Mouse (Mus musculus) embryo, embryonic 9.5 days (tissue): ENCODE measurements around the gene Slco1a1.
"Not testable (repeated sequence)": the region's sequence is repeated elsewhere in the genome, so short reads cannot be mapped to it uniquely, and the experiment has no call there.

ENCODE experiments used
- DNase-seq: peaks from one replicate; pipeline ENCODE4 v3.0.0-alpha.2; 2017; ENCODE audit errors: extremely low spot score

Slco1a1 gene

DNA sequence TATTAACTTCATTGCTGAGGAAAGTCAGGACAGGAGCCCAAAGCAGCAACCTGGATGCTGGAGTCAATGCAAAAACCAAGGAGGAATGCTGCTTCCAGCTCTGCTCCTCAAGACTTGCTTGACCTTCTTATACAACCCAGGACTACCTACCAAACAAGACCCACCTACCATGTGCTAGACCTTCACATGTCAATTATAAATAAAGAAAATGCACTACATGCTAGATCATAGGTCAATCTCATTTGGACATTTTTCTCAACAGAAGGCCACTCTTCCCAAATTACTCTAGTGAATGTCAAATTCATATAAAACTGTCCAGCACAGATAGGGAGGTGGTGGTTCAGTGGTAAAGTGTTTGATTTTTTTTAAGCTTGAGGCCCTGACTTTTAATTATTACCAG lies at the start of gene Slco1a1:
TSS of gene Slco1a1 (minus strand) at position 101 of the 400 bp plus-strand sequence.
- no peak for DNase-seq

DNA sequence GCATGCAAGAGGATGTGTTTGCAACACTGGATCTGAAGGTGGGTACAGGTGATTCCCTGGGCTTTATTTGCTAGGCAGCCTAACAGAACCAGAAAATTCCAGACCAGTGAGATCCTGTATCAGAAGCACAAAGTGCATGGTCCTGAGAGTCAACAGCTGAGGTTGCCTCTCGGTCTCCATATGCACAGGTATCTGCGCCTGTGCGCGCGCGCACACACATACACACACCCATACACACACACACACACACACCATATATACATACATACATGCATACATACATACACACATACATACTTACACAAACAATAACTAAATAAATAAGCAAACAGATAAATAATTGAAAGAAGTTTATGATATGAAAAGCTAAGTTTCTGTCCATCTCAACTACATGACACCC lies 40.0 kb upstream of the Slco1a1 start:
- no peak for DNase-seq

GRCm38 (mm10) chr6:141984644-141985043 lies 37.9 kb upstream of the Slco1a1 start:
- no peak for DNase-seq

DNA sequence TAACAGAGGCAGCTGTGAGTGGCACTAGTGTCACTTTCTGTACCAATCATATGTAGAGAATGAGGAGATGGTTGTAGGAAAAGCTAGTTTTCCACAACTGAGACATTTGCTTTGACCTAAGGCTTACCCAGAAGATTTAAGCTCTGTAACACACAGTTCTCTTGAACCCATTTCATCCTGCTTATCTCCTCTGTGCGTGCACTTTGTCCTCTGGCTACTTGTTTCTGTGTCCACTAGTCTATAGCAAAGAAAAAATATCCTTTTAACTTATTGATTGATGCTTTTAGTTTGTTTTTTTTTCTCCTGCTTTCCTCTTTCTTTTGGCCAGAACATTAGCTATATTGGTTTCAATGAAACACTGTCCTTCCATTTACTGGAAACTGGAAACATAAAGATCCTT lies 15.7 kb upstream of the Slco1a1 start:
- DNase-seq, result no peak

- no peak for DNase-seq
Measured at GRCm38 (mm10) chr6:141961861-141962260, 15.1 kb upstream of the Slco1a1 start.

GRCm38 (mm10) chr6:141960482-141960881 lies 13.7 kb upstream of the Slco1a1 start:
- DNase-seq, result no peak

DNA sequence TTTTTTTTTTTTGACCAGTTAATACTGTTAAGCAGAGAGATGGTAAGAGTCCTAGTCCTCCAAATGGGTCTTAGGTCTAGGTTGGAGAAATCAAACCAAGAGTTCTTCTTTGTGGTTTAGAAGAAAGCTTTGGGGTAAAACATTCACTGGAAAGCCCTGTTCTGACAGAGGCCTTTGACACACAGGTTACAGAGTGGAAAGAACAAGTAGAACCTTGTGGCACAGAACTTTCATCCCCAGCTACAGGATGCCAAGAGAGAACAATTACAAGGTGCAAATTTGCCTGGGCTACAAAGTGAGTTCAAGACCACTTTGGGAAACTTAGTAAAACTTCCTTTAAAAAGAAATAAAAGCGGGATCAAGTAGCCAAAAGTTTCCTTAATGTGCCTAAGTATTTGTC lies 6.3 kb downstream of the Slco1a1 start:
- no peak for DNase-seq

DNA sequence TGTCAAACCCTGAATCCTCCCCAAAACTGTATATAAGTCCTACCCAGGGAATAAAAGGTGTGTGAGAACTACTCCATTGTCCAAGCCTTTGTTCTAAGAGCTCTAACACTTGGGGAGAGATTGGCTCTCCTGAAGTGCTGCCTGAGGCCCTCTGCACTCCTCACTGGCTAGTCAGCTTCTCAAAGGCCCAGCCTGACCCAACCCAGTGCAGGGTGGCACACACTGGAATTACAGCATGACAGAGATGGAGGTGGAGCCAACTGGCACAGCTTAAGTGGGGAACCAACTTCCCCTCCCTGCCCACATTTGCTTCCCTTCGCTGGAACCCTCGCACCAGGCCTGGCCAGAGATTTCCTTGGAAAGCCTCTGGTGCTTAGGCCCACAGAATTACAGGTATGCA lies 48.6 kb downstream of the Slco1a1 start:
- no peak for DNase-seq

GRCm38 (mm10) chr6:141889723-141890122 lies 57.0 kb downstream of the Slco1a1 start:
- no peak for DNase-seq

GRCm38 (mm10) chr6:141888248-141888647 lies 58.5 kb downstream of the Slco1a1 start:
- DNase-seq, result no peak

GRCm38 (mm10) chr6:141882581-141882980 lies 64.2 kb downstream of the Slco1a1 start:
- DNase-seq, result no peak

DNA sequence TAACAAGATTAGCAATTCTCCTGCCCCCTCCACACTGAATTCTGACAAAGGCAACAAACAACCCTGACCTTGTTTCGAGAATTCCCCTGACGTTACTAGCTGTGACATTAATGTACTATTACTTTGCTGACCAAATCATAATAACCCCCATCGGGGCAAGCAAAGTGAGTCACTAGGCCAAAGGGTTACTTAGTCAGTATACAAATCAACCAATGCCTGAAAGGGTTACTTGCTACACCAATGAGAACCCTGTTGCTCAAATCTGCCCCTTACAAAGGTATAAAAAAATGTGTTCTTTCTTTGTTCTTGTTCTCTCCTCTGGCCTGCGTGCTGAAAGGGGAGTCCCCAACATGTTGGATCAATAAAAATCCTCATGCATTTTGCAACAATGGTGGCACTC lies 71.0 kb downstream of the Slco1a1 start:
- DNase-seq, result not testable (repeated sequence)

- DNase-seq, result no peak
Measured at GRCm38 (mm10) chr6:141871711-141872110, 75.1 kb downstream of the Slco1a1 start.

- no peak for DNase-seq
Measured at GRCm38 (mm10) chr6:141868735-141869134, 78.0 kb downstream of the Slco1a1 start.

DNA sequence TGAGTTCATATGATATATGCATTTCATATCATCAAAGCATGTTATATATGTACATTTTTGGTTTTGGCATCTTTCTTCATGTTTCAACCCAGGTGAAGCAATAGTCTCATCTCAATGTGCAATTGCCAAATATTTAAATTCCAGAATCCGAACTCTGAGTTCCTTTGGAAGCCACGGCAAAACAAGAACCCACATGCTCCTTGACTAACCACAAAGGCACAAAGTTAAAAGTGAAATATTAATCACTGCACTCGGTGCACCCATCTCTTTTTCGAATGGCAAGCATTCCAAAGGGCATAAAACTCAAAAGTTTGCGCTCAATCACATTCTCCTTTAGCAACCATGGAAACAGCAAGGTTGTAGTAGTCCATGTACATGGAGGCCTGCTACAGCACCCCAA lies 80.7 kb downstream of the Slco1a1 start:
- no peak for DNase-seq

- DNase-seq, result no peak
Measured at GRCm38 (mm10) chr6:141857735-141858531, 88.8 kb downstream of the Slco1a1 start.
